Mouse (Mus musculus): ENCODE data around the gene Phf23. TPM values are rescaled to one million over a fixed set of nuclear protein-coding genes. Genes with fewer than 3 reads are reported as not detected.

Phf23 gene
- polyA plus RNA-seq, 1 experiment: 21.2 TPM

GRCm38 (mm10) chr11:70024151-70024514 is 28.6 kb downstream of the Phf23 start:
- H3K27ac ChIP-seq (ENCODE audit: control insufficient read depth, insufficient read depth, low read depth, low read length): no peak overlapping the region
- no peaks in the 10 kb centered on the region for H3K36me3 ChIP-seq (ENCODE audit: control insufficient read depth, insufficient read depth, low read length)
- TF ChIP-seq CTCF (IDR thresholded peaks at IDR 0.05; ENCODE audit: control insufficient read depth, insufficient read depth, insufficient replicate concordance, low read depth, low read length) (no peak), POLR2A (IDR thresholded peaks at IDR 0.05; ENCODE audit: control insufficient read depth, low read depth, low read length) (no peak)
- peak overlapping the region; percentile 0; the same call in 1 of the 2 replicates for H3K4me3 ChIP-seq (ENCODE audit: control insufficient read depth, low read depth, low read length)
- H3K4me1 ChIP-seq (ENCODE audit: control insufficient read depth, insufficient read depth, low read length): peaks cover 44% of the 10 kb centered on the region
- H3K27me3 ChIP-seq (ENCODE audit: control insufficient read depth, insufficient read depth, low read length): no peaks in the 10 kb centered on the region

DNA sequence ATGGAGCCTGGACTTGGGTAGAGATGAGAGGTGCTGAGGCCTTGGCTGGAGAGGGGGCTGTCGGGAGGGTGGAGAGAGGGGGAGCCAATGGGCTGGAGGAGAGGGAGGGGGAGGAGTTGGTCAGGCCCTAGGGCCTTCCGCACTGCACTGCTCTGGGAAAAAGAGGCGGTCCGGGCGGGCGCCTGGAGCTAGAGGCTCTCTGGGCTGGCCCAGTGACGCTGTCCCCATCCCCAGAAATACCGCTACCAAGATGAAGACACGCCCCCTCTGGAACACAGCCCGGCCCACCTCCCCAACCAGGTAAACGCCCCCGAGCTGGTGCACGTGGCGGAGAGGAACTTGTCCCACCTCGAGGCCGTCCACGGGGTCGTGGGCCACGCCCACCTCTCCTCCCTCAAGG is 31.1 kb downstream of the Phf23 start:
- TF ChIP-seq POLR2A (IDR thresholded peaks at IDR 0.05; ENCODE audit: control insufficient read depth, low read depth, low read length) (no peak), CTCF (IDR thresholded peaks at IDR 0.05; ENCODE audit: control insufficient read depth, insufficient read depth, insufficient replicate concordance, low read depth, low read length) (no peak)
- peak overlapping the region; percentile 44 for H3K4me3 ChIP-seq (ENCODE audit: control insufficient read depth, low read depth, low read length)
- no peaks in the 10 kb centered on the region for H3K27me3 ChIP-seq (ENCODE audit: control insufficient read depth, insufficient read depth, low read length)
- no peaks in the 10 kb centered on the region for H3K36me3 ChIP-seq (ENCODE audit: control insufficient read depth, insufficient read depth, low read length)
- no peak overlapping the region for H3K27ac ChIP-seq (ENCODE audit: control insufficient read depth, insufficient read depth, low read depth, low read length)
- H3K4me1 ChIP-seq (ENCODE audit: control insufficient read depth, insufficient read depth, low read length): peaks cover 49% of the 10 kb centered on the region

DNA sequence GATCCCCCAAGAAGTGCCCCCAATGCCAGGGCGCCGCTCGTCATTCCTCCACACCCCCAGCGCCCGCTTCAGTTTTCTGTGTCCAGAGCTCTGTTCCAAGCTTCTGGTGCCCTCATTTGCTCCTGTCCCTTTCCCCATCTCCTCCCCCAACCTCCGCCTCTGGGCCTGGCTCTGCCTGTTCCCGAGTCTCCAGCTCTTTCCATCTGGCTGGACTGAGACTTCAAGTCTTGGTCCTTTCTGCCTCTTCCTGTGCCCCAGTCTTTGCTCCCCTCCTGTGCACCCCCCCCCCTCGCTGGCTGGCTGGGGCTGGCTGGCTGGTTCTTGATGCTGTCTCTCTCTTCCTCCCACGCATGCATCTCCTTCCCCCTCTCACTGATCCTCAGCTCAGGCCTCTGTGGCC is 31.8 kb downstream of the Phf23 start:
- H3K27ac ChIP-seq (ENCODE audit: control insufficient read depth, insufficient read depth, low read depth, low read length): 0 out of 2 replicates have a peak overlapping the region, but pooled peaks have one; percentile 15

DNA sequence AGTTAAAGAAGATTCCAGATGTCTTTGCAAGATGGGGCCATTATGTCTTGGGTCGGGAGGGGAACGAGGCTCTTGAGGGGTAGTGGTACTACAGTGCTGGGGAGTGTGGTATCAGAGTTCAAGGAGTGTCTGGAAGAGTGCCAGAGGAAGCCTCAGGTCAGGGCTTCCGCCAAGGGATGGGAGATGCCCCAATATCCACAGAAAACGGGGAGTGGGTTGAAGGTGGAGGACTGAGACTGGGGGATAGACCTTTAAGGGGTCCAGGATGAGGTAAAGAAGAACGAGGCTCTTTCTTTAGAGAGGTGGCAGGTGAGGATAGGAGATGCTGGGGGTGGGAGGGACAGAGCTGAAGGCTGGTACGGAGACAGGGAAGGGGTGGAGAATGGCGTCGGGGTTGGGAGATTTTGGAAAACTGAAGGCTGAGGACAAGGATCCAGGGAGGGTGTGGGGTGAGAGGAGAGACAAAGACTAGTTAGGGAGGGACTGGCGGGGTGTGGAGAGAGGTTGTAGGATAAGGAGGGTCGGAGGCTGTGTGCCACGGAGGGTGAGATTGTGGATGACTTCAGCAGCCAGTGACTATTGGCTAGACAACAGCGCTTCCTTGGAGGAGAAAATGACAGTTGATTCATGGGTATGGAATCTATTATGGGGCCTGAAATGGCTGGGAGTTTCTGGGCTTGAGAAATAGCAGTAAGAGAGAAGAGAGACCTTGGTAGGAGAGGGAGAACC is 33.0 kb downstream of the Phf23 start:
- Histone ChIP-seq H3K4me1 (ENCODE audit: control insufficient read depth, insufficient read depth, low read length) (peaks cover 44% of the 10 kb centered on the region), H3K4me3 (ENCODE audit: control insufficient read depth, low read depth, low read length) (peak overlapping the region; percentile 70), H3K27me3 (ENCODE audit: control insufficient read depth, insufficient read depth, low read length) (no peaks in the 10 kb centered on the region), H3K36me3 (ENCODE audit: control insufficient read depth, insufficient read depth, low read length) (no peaks in the 10 kb centered on the region), H3K27ac (ENCODE audit: control insufficient read depth, insufficient read depth, low read depth, low read length) (peak overlapping the region; percentile 15; the same call in 1 of the 2 replicates)
- TF ChIP-seq POLR2A (IDR thresholded peaks at IDR 0.05; ENCODE audit: control insufficient read depth, low read depth, low read length) (no peak), CTCF (IDR thresholded peaks at IDR 0.05; ENCODE audit: control insufficient read depth, insufficient read depth, insufficient replicate concordance, low read depth, low read length) (no peak)

More for the DNA sequence above, 31.8 kb downstream of the Phf23 start:
- Histone ChIP-seq H3K4me3 (ENCODE audit: control insufficient read depth, low read depth, low read length) (peak overlapping the region; percentile 9; the same call in 1 of the 2 replicates), H3K4me1 (ENCODE audit: control insufficient read depth, insufficient read depth, low read length) (peaks cover 46% of the 10 kb centered on the region), H3K27me3 (ENCODE audit: control insufficient read depth, insufficient read depth, low read length) (no peaks in the 10 kb centered on the region), H3K36me3 (ENCODE audit: control insufficient read depth, insufficient read depth, low read length) (no peaks in the 10 kb centered on the region)
- TF ChIP-seq CTCF (IDR thresholded peaks at IDR 0.05; ENCODE audit: control insufficient read depth, insufficient read depth, insufficient replicate concordance, low read depth, low read length): no peak
- no peak for TF ChIP-seq POLR2A (IDR thresholded peaks at IDR 0.05; ENCODE audit: control insufficient read depth, low read depth, low read length)

DNA sequence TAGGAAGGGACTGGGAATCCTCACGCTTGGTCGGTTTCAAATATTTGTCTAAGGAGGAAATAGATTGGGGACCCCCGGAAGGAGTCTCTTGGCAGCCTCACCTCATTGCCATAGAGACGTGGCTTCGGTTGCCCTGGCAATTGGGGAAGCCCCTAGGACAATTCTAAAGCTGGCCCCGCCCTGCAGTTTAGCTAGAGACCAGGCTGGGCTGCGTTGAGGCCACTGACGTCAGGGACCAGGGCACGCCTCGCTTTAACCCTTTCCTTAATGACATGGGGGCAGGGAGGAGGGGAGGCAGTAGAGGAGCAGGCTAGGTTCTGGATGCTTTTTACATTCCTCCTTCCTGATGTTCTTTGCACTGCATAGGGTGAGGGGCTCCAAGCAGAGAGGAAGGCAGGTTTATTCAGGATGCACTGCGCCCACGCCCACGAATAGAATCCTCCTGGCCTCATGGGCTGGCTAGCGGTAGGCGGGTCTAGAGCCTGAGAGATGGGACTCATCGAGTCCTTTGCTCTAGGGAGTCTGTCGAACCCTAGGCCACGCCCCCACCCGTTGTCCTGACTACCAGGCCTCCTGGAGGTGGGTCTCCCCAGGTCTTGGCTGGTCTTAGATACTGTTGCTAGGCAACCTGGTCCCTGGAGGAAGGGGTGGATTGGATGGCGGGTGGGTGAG is 33.7 kb downstream of the Phf23 start:
- TF ChIP-seq POLR2A (IDR thresholded peaks at IDR 0.05; ENCODE audit: control insufficient read depth, low read depth, low read length): no peak
- no peak for TF ChIP-seq CTCF (IDR thresholded peaks at IDR 0.05; ENCODE audit: control insufficient read depth, insufficient read depth, insufficient replicate concordance, low read depth, low read length)
- Histone ChIP-seq H3K4me3 (ENCODE audit: control insufficient read depth, low read depth, low read length) (peak overlapping the region; percentile 70), H3K27me3 (ENCODE audit: control insufficient read depth, insufficient read depth, low read length) (no peaks in the 10 kb centered on the region), H3K36me3 (ENCODE audit: control insufficient read depth, insufficient read depth, low read length) (no peaks in the 10 kb centered on the region), H3K27ac (ENCODE audit: control insufficient read depth, insufficient read depth, low read depth, low read length) (0 out of 2 replicates have a peak overlapping the region, but pooled peaks have one; percentile 23), H3K4me1 (ENCODE audit: control insufficient read depth, insufficient read depth, low read length) (peaks cover 40% of the 10 kb centered on the region)

DNA sequence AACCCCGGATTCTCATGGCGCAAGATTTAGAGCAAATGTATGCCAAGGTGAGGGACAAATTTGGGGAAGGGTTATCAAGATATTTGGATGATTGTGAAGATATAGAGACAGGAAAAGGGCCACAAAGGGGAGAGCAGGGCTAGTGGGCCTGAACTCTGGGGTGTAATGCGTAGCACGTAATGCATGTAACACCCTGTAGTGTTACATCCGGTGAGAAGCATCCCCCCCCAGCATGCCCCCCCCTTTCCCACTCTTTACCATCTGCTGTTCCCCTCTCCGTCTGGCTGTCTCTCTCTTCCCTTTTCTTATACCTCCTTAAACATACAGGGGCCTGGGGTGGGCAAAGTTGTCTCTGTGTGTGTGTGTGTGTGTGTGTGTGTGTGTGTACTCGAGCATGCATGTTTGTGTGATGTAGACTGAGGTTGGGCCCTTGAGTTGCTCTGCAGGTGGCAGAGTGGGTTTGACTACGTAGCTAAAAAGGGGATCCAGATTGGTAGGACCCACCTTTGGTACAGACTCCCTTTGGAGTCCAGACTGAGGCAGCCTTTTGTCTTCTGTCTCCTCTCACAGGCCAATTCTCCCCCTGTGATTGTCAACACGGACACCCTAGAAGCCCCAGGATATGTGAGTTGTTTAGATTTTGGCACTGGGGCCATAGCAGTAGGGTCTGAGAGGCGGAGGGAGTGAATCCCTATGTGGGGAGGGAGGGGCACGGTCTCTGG is 34.4 kb downstream of the Phf23 start:
- TF ChIP-seq POLR2A (IDR thresholded peaks at IDR 0.05; ENCODE audit: control insufficient read depth, low read depth, low read length) (no peak), CTCF (IDR thresholded peaks at IDR 0.05; ENCODE audit: control insufficient read depth, insufficient read depth, insufficient replicate concordance, low read depth, low read length) (no peak)
- no peak overlapping the region for H3K27ac ChIP-seq (ENCODE audit: control insufficient read depth, insufficient read depth, low read depth, low read length)
- H3K4me1 ChIP-seq (ENCODE audit: control insufficient read depth, insufficient read depth, low read length): peaks cover 35% of the 10 kb centered on the region
- no peaks in the 10 kb centered on the region for H3K27me3 ChIP-seq (ENCODE audit: control insufficient read depth, insufficient read depth, low read length)
- no peaks in the 10 kb centered on the region for H3K36me3 ChIP-seq (ENCODE audit: control insufficient read depth, insufficient read depth, low read length)
- no peak overlapping the region for H3K4me3 ChIP-seq (ENCODE audit: control insufficient read depth, low read depth, low read length)

Data from testis, adult 2 months (tissue).